Mouse (Mus musculus) heart, postnatal 0 days (tissue): Measurements from ENCODE around the gene Nqo1.

Experiments used
- CTCF ChIP-seq: IDR thresholded peaks from 2 replicates; pipeline ENCODE4 v1.5.1; 2016; ENCODE audit warnings: antibody characterized with exemption, control low read depth, low read depth
- EP300 ChIP-seq: IDR thresholded peaks from 2 replicates; pipeline ENCODE4 v1.6.1; 2016; ENCODE audit warnings: antibody characterized with exemption, low read depth

DNA sequence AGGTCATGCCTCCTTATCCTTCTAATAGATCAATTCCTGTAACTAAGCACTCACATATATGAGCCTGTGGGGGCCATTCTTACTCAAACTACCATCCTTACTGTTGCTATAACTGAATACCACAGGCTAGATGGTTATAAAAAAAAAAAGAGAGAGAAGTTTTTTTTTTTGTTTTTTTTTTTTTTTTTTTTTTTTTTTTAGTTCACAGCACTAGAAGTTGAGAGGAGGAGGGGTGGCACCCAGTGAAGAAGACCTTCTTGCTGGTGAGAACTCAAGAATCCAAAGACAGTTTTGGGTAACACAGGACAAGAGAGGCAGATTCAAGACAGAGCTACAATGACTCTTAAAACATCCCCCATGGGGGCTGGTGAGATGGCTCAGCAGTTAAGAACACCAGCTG lies 7.6 kb downstream of the Nqo1 start:
- no peak for TF ChIP-seq CTCF
- no peak for TF ChIP-seq EP300
